Mouse (Mus musculus): ENCODE measurements at regions not wholly inside any gene's neighbourhood (a gene's known extent, or its start where the extent isn't known, plus 50 kb on each side); places are given as distances from the start of the nearest gene placed in this dataset.

- H3K27ac ChIP-seq (replicated peaks; ENCODE audit: low read depth, low read length) = no peak overlapping the region
- no peak for DNase-seq (ENCODE audit: low spot score)
- H3K36me3 ChIP-seq (ENCODE audit: control insufficient read depth, insufficient read depth, low read length) = no peaks in the 10 kb centered on the region
- H3K4me3 ChIP-seq (ENCODE audit: low read depth, low read length) = no peak overlapping the region
- H3K4me2 ChIP-seq (ENCODE audit: low read depth, severe bottlenecking) = no peak overlapping the region
- WGBS = 90% methylated on average over 9 of the region's 9 CpGs
- no peak overlapping the region for H3K9ac ChIP-seq (ENCODE audit: low read length)
- no peaks in the 10 kb centered on the region for H3K4me1 ChIP-seq (ENCODE audit: control insufficient read depth, insufficient read depth, low read length)
- no peaks in the 10 kb centered on the region for H3K27me3 ChIP-seq (ENCODE audit: control insufficient read depth, insufficient read depth, low read length)
- ATAC-seq (ENCODE audit: insufficient number of reproducible peaks, low FRiP score, low TSS enrichment, low read depth) = no peak
- no peaks in the 10 kb centered on the region for H3K9me3 ChIP-seq (ENCODE audit: control insufficient read depth, low read length)
Observed at GRCm38 (mm10) chr17:7680658-7681057, 146.4 kb downstream of the Fndc1 start.

- H3K9me3 ChIP-seq (ENCODE audit: control insufficient read depth, low read length) = no peaks in the 10 kb centered on the region
- H3K27ac ChIP-seq (replicated peaks; ENCODE audit: low read depth, low read length) = no peak overlapping the region
- no peaks in the 10 kb centered on the region for H3K36me3 ChIP-seq (ENCODE audit: control insufficient read depth, insufficient read depth, low read length)
- H3K4me3 ChIP-seq (ENCODE audit: low read depth, low read length) = no peak overlapping the region
- no peaks in the 10 kb centered on the region for H3K4me1 ChIP-seq (ENCODE audit: control insufficient read depth, insufficient read depth, low read length)
- ATAC-seq (ENCODE audit: insufficient number of reproducible peaks, low FRiP score, low TSS enrichment, low read depth) (no peak), DNase-seq (ENCODE audit: low spot score) (no peak)
- no peak overlapping the region for H3K4me2 ChIP-seq (ENCODE audit: low read depth, severe bottlenecking)
- H3K27me3 ChIP-seq (ENCODE audit: control insufficient read depth, insufficient read depth, low read length) = no peaks in the 10 kb centered on the region
- H3K9ac ChIP-seq (ENCODE audit: low read length) = no peak overlapping the region
Observed at GRCm38 (mm10) chr17:7679786-7680185, 147.3 kb downstream of the Fndc1 start.

- no peaks in the 10 kb centered on the region for H3K27me3 ChIP-seq (ENCODE audit: control insufficient read depth, insufficient read depth, low read length)
- H3K4me1 ChIP-seq (ENCODE audit: control insufficient read depth, insufficient read depth, low read length) = no peaks in the 10 kb centered on the region
- H3K9me3 ChIP-seq (ENCODE audit: control insufficient read depth, low read length) = no peaks in the 10 kb centered on the region
- no peak overlapping the region for H3K4me3 ChIP-seq (ENCODE audit: low read depth, low read length)
- 90% methylated on average over 9 of the region's 9 CpGs for WGBS
- H3K9ac ChIP-seq (ENCODE audit: low read length) = no peak overlapping the region
- H3K4me2 ChIP-seq (ENCODE audit: low read depth, severe bottlenecking) = no peak overlapping the region
- no peak overlapping the region for H3K27ac ChIP-seq (replicated peaks; ENCODE audit: low read depth, low read length)
- no peak for ATAC-seq (ENCODE audit: insufficient number of reproducible peaks, low FRiP score, low TSS enrichment, low read depth)
- no peak for DNase-seq (ENCODE audit: low spot score)
- no peaks in the 10 kb centered on the region for H3K36me3 ChIP-seq (ENCODE audit: control insufficient read depth, insufficient read depth, low read length)
Observed at GRCm38 (mm10) chr17:7678898-7679297, 148.2 kb downstream of the Fndc1 start.

- Histone ChIP-seq H3K27ac (replicated peaks; ENCODE audit: low read depth, low read length) (no peak overlapping the region), H3K4me1 (ENCODE audit: control insufficient read depth, insufficient read depth, low read length) (no peaks in the 10 kb centered on the region), H3K36me3 (ENCODE audit: control insufficient read depth, insufficient read depth, low read length) (no peaks in the 10 kb centered on the region), H3K9me3 (ENCODE audit: control insufficient read depth, low read length) (no peaks in the 10 kb centered on the region), H3K9ac (ENCODE audit: low read length) (no peak overlapping the region), H3K4me2 (ENCODE audit: low read depth, severe bottlenecking) (no peak overlapping the region), H3K4me3 (ENCODE audit: low read depth, low read length) (no peak overlapping the region), H3K27me3 (ENCODE audit: control insufficient read depth, insufficient read depth, low read length) (no peaks in the 10 kb centered on the region)
- WGBS = 93% methylated on average over 7 of the region's 7 CpGs
- no peak for DNase-seq (ENCODE audit: low spot score)
- no peak for ATAC-seq (ENCODE audit: insufficient number of reproducible peaks, low FRiP score, low TSS enrichment, low read depth)
Observed at GRCm38 (mm10) chr17:7677796-7678195, 149.3 kb downstream of the Fndc1 start.

GRCm38 (mm10) chr17:7677301-7677700 is 149.8 kb downstream of the Fndc1 start:
- ATAC-seq (ENCODE audit: insufficient number of reproducible peaks, low FRiP score, low TSS enrichment, low read depth) = no peak
- Histone ChIP-seq H3K27ac (replicated peaks; ENCODE audit: low read depth, low read length) (no peak overlapping the region), H3K27me3 (ENCODE audit: control insufficient read depth, insufficient read depth, low read length) (no peaks in the 10 kb centered on the region), H3K9me3 (ENCODE audit: control insufficient read depth, low read length) (no peaks in the 10 kb centered on the region), H3K36me3 (ENCODE audit: control insufficient read depth, insufficient read depth, low read length) (no peaks in the 10 kb centered on the region), H3K4me2 (ENCODE audit: low read depth, severe bottlenecking) (no peak overlapping the region), H3K4me1 (ENCODE audit: control insufficient read depth, insufficient read depth, low read length) (no peaks in the 10 kb centered on the region), H3K4me3 (ENCODE audit: low read depth, low read length) (no peak overlapping the region), H3K9ac (ENCODE audit: low read length) (no peak overlapping the region)
- DNase-seq (ENCODE audit: low spot score) = no peak
- 69% methylated on average over 8 of the region's 8 CpGs for WGBS

GRCm38 (mm10) chr17:7676776-7677175 is 150.3 kb downstream of the Fndc1 start:
- no peak overlapping the region for H3K4me2 ChIP-seq (ENCODE audit: low read depth, severe bottlenecking)
- ATAC-seq (ENCODE audit: insufficient number of reproducible peaks, low FRiP score, low TSS enrichment, low read depth) (no peak), DNase-seq (ENCODE audit: low spot score) (no peak)
- H3K36me3 ChIP-seq (ENCODE audit: control insufficient read depth, insufficient read depth, low read length) = no peaks in the 10 kb centered on the region
- WGBS = 82% methylated on average over 2 of the region's 2 CpGs
- H3K27ac ChIP-seq (replicated peaks; ENCODE audit: low read depth, low read length) = no peak overlapping the region
- no peaks in the 10 kb centered on the region for H3K4me1 ChIP-seq (ENCODE audit: control insufficient read depth, insufficient read depth, low read length)
- H3K9me3 ChIP-seq (ENCODE audit: control insufficient read depth, low read length) = no peaks in the 10 kb centered on the region
- no peak overlapping the region for H3K9ac ChIP-seq (ENCODE audit: low read length)
- H3K4me3 ChIP-seq (ENCODE audit: low read depth, low read length) = no peak overlapping the region
- H3K27me3 ChIP-seq (ENCODE audit: control insufficient read depth, insufficient read depth, low read length) = no peaks in the 10 kb centered on the region

GRCm38 (mm10) chr17:7674511-7674910 is 152.6 kb downstream of the Fndc1 start:
- no peak overlapping the region for H3K9ac ChIP-seq (ENCODE audit: low read length)
- WGBS = 93% methylated on average over 2 of the region's 2 CpGs
- H3K4me3 ChIP-seq (ENCODE audit: low read depth, low read length) = no peak overlapping the region
- ATAC-seq (ENCODE audit: insufficient number of reproducible peaks, low FRiP score, low TSS enrichment, low read depth) = no peak
- no peaks in the 10 kb centered on the region for H3K9me3 ChIP-seq (ENCODE audit: control insufficient read depth, low read length)
- no peak for DNase-seq (ENCODE audit: low spot score)
- H3K27me3 ChIP-seq (ENCODE audit: control insufficient read depth, insufficient read depth, low read length) = no peaks in the 10 kb centered on the region
- no peaks in the 10 kb centered on the region for H3K36me3 ChIP-seq (ENCODE audit: control insufficient read depth, insufficient read depth, low read length)
- H3K4me1 ChIP-seq (ENCODE audit: control insufficient read depth, insufficient read depth, low read length) = no peaks in the 10 kb centered on the region
- no peak overlapping the region for H3K27ac ChIP-seq (replicated peaks; ENCODE audit: low read depth, low read length)
- no peak overlapping the region for H3K4me2 ChIP-seq (ENCODE audit: low read depth, severe bottlenecking)

- Histone ChIP-seq H3K9me3 (ENCODE audit: control insufficient read depth, low read length) (no peaks in the 10 kb centered on the region), H3K4me1 (ENCODE audit: control insufficient read depth, insufficient read depth, low read length) (no peaks in the 10 kb centered on the region), H3K9ac (ENCODE audit: low read length) (no peak overlapping the region), H3K27ac (replicated peaks; ENCODE audit: low read depth, low read length) (no peak overlapping the region), H3K4me3 (ENCODE audit: low read depth, low read length) (no peak overlapping the region), H3K4me2 (ENCODE audit: low read depth, severe bottlenecking) (no peak overlapping the region), H3K27me3 (ENCODE audit: control insufficient read depth, insufficient read depth, low read length) (no peaks in the 10 kb centered on the region), H3K36me3 (ENCODE audit: control insufficient read depth, insufficient read depth, low read length) (no peaks in the 10 kb centered on the region)
- 49% methylated on average over 3 of the region's 3 CpGs for WGBS
- DNase-seq (ENCODE audit: low spot score) (no peak), ATAC-seq (ENCODE audit: insufficient number of reproducible peaks, low FRiP score, low TSS enrichment, low read depth) (no peak)
Observed at GRCm38 (mm10) chr17:7667826-7668225, 159.3 kb downstream of the Fndc1 start.

GRCm38 (mm10) chr17:7666781-7667398 is 160.2 kb downstream of the Fndc1 start:
- no peak for DNase-seq (ENCODE audit: low spot score)
- Histone ChIP-seq H3K36me3 (ENCODE audit: control insufficient read depth, insufficient read depth, low read length) (no peaks in the 10 kb centered on the region), H3K27me3 (ENCODE audit: control insufficient read depth, insufficient read depth, low read length) (no peaks in the 10 kb centered on the region), H3K4me3 (ENCODE audit: low read depth, low read length) (no peak overlapping the region), H3K4me1 (ENCODE audit: control insufficient read depth, insufficient read depth, low read length) (no peaks in the 10 kb centered on the region), H3K27ac (replicated peaks; ENCODE audit: low read depth, low read length) (no peak overlapping the region), H3K9me3 (ENCODE audit: control insufficient read depth, low read length) (no peaks in the 10 kb centered on the region), H3K4me2 (ENCODE audit: low read depth, severe bottlenecking) (no peak overlapping the region), H3K9ac (ENCODE audit: low read length) (no peak overlapping the region)
- no peak for ATAC-seq (ENCODE audit: insufficient number of reproducible peaks, low FRiP score, low TSS enrichment, low read depth)
- WGBS = 74% methylated on average over 6 of the region's 6 CpGs
